Mouse (Mus musculus) megakaryocyte-erythroid progenitor cell, adult 5 weeks (primary cell): Measurements from ENCODE around the gene Slc48a1. TPM values are rescaled to one million over a fixed set of nuclear protein-coding genes. Genes with fewer than 3 reads are reported as not detected.

ENCODE experiments used
- polyA plus RNA-seq: library from polyadenylated mRNA; stranded (reverse); fragments of >175 nt; gene quantifications from 2 replicates; pipeline ENCODE4 v1.2.3, GENCODE M21; 2012

The Slc48a1 gene
- polyA plus RNA-seq: 56.0 and 56.7 TPM in 2 replicates

GRCm38 (mm10) chr15:97778311-97779098 lies at the start of gene Slc48a1:
Gene Slc48a1, plus strand, starts transcription at chr15:97778520.

GRCm38 (mm10) chr15:97731111-97731510 lies 47.2 kb upstream of the Slc48a1 start, which contains the start of gene Endou:
Gene Endou, minus strand, starts transcription at chr15:97731339.

GRCm38 (mm10) chr15:97767280-97768186 lies 10.8 kb upstream of the Slc48a1 start, which contains the start of gene Rapgef3:
Gene Rapgef3, minus strand, starts transcription at chr15:97767972.

Other genes starting within 250 kb of the Slc48a1 start
- 13.8 and 21.8 TPM in 2 replicates for gene Rpap3, start 72.7 kb upstream of the Slc48a1 start, polyA plus RNA-seq
- gene Endou, start 47.2 kb upstream of the Slc48a1 start, polyA plus RNA-seq: 1.0 and 1.4 TPM in 2 replicates
- gene Rapgef3, start 10.5 kb upstream of the Slc48a1 start, polyA plus RNA-seq: 19.3 and 20.5 TPM in 2 replicates
- gene Hdac7, start 66.0 kb downstream of the Slc48a1 start, polyA plus RNA-seq: 270 and 356 TPM in 2 replicates
- gene Vdr, start 132.1 kb downstream of the Slc48a1 start, polyA plus RNA-seq: 2.1 and 3.1 TPM in 2 replicates
- 44.9 and 46.0 TPM in 2 replicates for gene Tmem106c, start 185.7 kb downstream of the Slc48a1 start, polyA plus RNA-seq
- gene Col2a1, start 226.2 kb downstream of the Slc48a1 start, polyA plus RNA-seq: 0.06 TPM in 2 replicates